Mouse (Mus musculus) adrenal gland, postnatal 10 days (tissue): ENCODE data around the gene Nat9. TPM values are rescaled to one million over a fixed set of nuclear protein-coding genes. Genes with fewer than 3 reads are reported as not detected.

Experiments
- DNase-seq: peaks from one replicate; pipeline ENCODE4 v3.0.0; 2021; ENCODE audit warnings: mixed read lengths
- total RNA-seq, 2 experiments: library from RNA; stranded (reverse); gene quantifications; 2 replicates each; pipeline ENCODE4 v1.2.3; 2021

Gene Nat9
- total RNA-seq, 2 experiments from 2014 or later, result 27.4 to 28.4 TPM

- DNase-seq, result no peak
Observed at GRCm38 (mm10) chr11:115178766-115179165, 8.9 kb downstream of the Nat9 start.

- DNase-seq, result peak; percentile 51
Observed at GRCm38 (mm10) chr11:115177559-115178195, 10.0 kb downstream of the Nat9 start.

- DNase-seq, result no peak
Observed at GRCm38 (mm10) chr11:115176399-115177190, 11.1 kb downstream of the Nat9 start.

DNA sequence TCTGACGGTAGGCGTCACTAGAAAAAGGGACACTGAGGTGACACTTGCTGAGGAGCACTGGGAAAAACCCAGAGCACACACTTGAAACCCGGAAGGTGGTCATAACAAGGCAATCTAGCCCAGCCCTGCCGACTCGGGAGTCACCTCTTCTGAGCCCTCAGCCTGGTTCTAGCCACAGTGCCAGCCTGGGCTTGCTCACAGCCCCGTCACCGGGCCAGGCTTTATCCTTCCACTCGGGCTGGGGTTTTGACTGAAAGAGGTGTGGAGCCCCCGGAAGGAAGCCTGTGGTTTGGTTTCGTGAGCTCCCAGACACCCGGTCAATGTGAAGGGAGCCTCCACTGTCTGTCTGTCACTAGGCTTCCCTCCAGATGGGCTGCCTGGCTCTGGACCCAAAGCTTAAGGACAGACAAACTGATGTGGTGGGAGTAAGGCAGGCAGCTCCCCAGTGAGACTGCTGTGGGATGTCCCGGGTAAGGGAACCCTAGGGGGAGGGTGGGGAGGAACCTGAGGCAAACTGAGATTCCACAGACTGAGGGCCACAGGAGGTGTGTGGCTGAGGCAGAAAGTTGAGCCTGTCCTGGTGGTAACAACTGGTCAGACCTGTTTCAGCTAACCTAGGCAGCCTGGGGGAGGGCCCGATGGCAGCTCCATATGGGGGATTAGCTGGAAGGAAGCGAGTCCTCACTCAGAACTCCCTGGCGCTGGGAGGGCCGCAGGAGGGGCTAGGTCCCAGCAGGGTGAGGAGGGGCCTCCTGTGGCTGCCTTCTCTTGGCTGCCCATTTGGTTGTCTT lies 13.9 kb downstream of the Nat9 start:
- no peak for DNase-seq

DNA sequence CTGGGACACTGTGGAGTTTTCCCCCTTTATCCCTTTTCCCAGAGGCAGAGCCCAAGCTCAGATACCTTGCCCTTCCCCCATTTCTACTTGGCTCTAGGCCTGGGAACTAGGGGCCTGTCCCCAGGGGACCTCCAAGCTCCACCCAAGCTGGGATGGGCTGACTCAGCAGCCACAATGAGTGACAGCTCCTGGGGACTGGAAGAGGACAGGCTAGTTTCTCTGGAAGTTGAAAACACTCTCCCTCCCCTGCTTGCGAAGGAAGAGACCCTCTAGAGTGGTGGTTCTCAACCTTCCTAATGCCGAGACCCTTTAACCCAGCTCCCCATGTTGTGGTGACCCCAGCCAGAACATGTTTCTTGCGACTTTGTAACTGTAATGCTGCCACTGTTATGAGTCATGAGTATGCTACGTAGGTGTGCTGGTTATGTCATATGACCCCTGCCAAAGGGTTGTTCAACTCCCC lies 14.8 kb downstream of the Nat9 start:
- DNase-seq, result peak; percentile 74

- DNase-seq, result peak; percentile 51
Observed at GRCm38 (mm10) chr11:115171125-115171524, 16.5 kb downstream of the Nat9 start.

- DNase-seq, result no peak
Observed at GRCm38 (mm10) chr11:115169430-115169829, 18.2 kb downstream of the Nat9 start.

GRCm38 (mm10) chr11:115167631-115168249 lies 19.9 kb downstream of the Nat9 start:
- DNase-seq, result no peak

GRCm38 (mm10) chr11:115166776-115167175 lies 20.9 kb downstream of the Nat9 start:
- DNase-seq, result no peak

GRCm38 (mm10) chr11:115164976-115165374 lies 22.7 kb downstream of the Nat9 start:
- DNase-seq, result peak; percentile 59

- DNase-seq, result peak; percentile 25
Observed at GRCm38 (mm10) chr11:115164341-115164975, 23.2 kb downstream of the Nat9 start.

GRCm38 (mm10) chr11:115163568-115164150 lies 24.0 kb downstream of the Nat9 start:
- DNase-seq, result peak; percentile 46

GRCm38 (mm10) chr11:115162832-115163480 lies 24.7 kb downstream of the Nat9 start, which contains the start of gene Slc9a3r1:
Gene Slc9a3r1 (plus strand): TSS chr11:115163341.
- DNase-seq, result peak; percentile 99

- DNase-seq, result no peak
Observed at GRCm38 (mm10) chr11:115162205-115162601, 25.5 kb downstream of the Nat9 start.

DNA sequence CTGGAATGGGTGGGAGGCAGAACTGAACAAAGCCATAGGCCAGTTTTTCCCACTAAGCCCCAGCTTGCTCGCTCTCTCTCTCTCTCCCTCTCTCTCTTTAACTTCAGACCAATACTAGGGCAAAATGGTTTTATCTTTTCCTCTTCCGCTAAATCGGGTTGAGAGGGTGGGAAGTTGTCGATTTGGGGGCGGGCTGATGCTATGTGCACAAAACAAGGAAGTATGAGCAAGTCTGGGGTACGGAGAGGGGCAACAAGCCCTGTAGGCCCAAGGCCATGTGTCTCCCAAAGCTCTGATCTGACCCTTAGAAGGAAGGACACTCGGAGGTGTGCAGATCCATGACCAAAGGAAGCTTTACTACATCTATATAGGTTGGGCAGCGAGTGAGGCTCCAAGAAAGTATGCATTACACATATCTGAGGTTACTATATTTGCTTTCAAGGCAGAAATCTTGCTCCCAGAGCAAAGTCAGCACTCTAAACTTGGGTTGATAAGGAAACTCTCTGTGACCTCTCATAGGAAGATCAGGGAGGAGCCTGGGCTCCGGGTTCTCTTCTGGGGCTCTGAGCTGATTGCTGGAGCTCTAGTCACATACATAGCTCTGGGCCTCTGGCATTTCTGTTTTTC lies 26.0 kb downstream of the Nat9 start:
- DNase-seq, result no peak

- peak; percentile 90 for DNase-seq
Observed at GRCm38 (mm10) chr11:115160883-115161577, 26.6 kb downstream of the Nat9 start.

- DNase-seq, result peak; percentile 91
Observed at GRCm38 (mm10) chr11:115160016-115160797, 27.5 kb downstream of the Nat9 start.

GRCm38 (mm10) chr11:115157933-115158719 lies 29.5 kb downstream of the Nat9 start:
- DNase-seq, result peak; percentile 24
